Mouse (Mus musculus) MEL (cell line): Measurements from ENCODE around the gene Szt2. TPM values are rescaled to one million over a fixed set of nuclear protein-coding genes. Genes with fewer than 3 reads are reported as not detected.

Experiments used
- DNase-seq: peaks from one replicate; pipeline ENCODE4 v3.0.0; 2011; ENCODE audit warnings: low read depth, low spot score
- H3K27ac ChIP-seq: 2 replicates; pipeline ENCODE4 v1.5.1; 2012; ENCODE audit warnings: low read depth, mild to moderate bottlenecking, control low read depth, low read length, moderate library complexity; ENCODE audit not compliant: control insufficient read depth
- H3K27me3 ChIP-seq, 2 experiments: fragments of 150-350 bp in 1 of 2; sonication (generic) in 1 of 2; 2 replicates each; pipeline ENCODE4 v1.6.1; 2012; ENCODE audit warnings: low read length in 2 of 2, mild to moderate bottlenecking in 2 of 2, improper control_type of control experiment in 1 of 2, moderate library complexity in 1 of 2; ENCODE audit not compliant: insufficient read depth in 2 of 2, control insufficient read depth in 1 of 2
- H3K36me3 ChIP-seq, 2 experiments: 2 replicates each; pipeline ENCODE4 v1.6.1; 2012 to 2014; ENCODE audit warnings: low read length in 2 of 2, improper control_type of control experiment in 1 of 2, inconsistent platforms in 1 of 2, mild to moderate bottlenecking in 1 of 2; ENCODE audit not compliant: insufficient read depth in 2 of 2, control insufficient read depth in 1 of 2
- H3K4me1 ChIP-seq, 2 experiments: fragments of 150-350 bp in 1 of 2; sonication (generic) in 1 of 2; 2 replicates each; pipeline ENCODE4 v1.6.1; 2012; ENCODE audit warnings: low read length in 2 of 2, improper control_type of control experiment in 1 of 2, mild to moderate bottlenecking in 1 of 2; ENCODE audit not compliant: insufficient read depth in 2 of 2, control insufficient read depth in 1 of 2
- H3K4me3 ChIP-seq, 2 experiments: fragments of 150-350 bp in 1 of 2; sonication (generic) in 1 of 2; 2 replicates each; pipeline ENCODE4 v1.5.1; 2012; ENCODE audit warnings: low read depth in 2 of 2, low read length in 2 of 2, mild to moderate bottlenecking in 2 of 2, moderate library complexity in 2 of 2, control low read depth in 1 of 2, improper control_type of control experiment in 1 of 2; ENCODE audit not compliant: control insufficient read depth in 1 of 2, insufficient read depth in 1 of 2
- H3K79me2 ChIP-seq: 2 replicates; pipeline ENCODE4 v1.6.1; 2012; ENCODE audit warnings: mild to moderate bottlenecking, low read length, moderate library complexity; ENCODE audit not compliant: control insufficient read depth, poor library complexity, insufficient read depth
- H3K9ac ChIP-seq: 2 replicates; pipeline ENCODE4 v1.6.1; 2012; ENCODE audit warnings: low read depth, mild to moderate bottlenecking, control low read depth, low read length, moderate library complexity; ENCODE audit not compliant: control insufficient read depth, poor library complexity, severe bottlenecking
- H3K9me3 ChIP-seq: fragments of 150-350 bp; sonication (generic); replicated peaks from 2 replicates; pipeline ENCODE4 v1.6.1; 2012; ENCODE audit warnings: mild to moderate bottlenecking, low read length, improper control_type of control experiment, moderate library complexity; ENCODE audit not compliant: insufficient read depth
- BHLHE40 ChIP-seq: IDR thresholded peaks from 2 replicates; pipeline ENCODE4 v1.6.1; 2012; ENCODE audit warnings: low read depth, mild to moderate bottlenecking, inconsistent platforms, low read length, improper control_type of control experiment, borderline replicate concordance
- CHD1 ChIP-seq: IDR thresholded peaks from 2 replicates; pipeline ENCODE4 v1.6.1; 2012; ENCODE audit warnings: low read depth, mild to moderate bottlenecking, inconsistent platforms, low read length, improper control_type of control experiment
- CHD2 ChIP-seq: IDR thresholded peaks from 2 replicates; pipeline ENCODE4 v1.6.1; 2011; ENCODE audit warnings: low read length, improper control_type of control experiment
- CTCF ChIP-seq, 3 experiments: IDR thresholded peaks in 2 of 3; conservative IDR thresholded peaks in 1 of 3; 2 replicates each; pipeline ENCODE4 v1.5.1; 2011 to 2012; ENCODE audit warnings: low read length in 3 of 3, low read depth in 2 of 3, mild to moderate bottlenecking in 2 of 3, improper control_type of control experiment in 1 of 3, inconsistent platforms in 1 of 3, mixed read lengths in 1 of 3, moderate library complexity in 1 of 3; ENCODE audit not compliant: control insufficient read depth in 1 of 3, insufficient read depth in 1 of 3, poor library complexity in 1 of 3, severe bottlenecking in 1 of 3
- E2F4 ChIP-seq: IDR thresholded peaks from 2 replicates; pipeline ENCODE4 v1.6.1; 2011; ENCODE audit warnings: low read depth, low read length, improper control_type of control experiment, borderline replicate concordance
- ELF1 ChIP-seq: IDR thresholded peaks from 2 replicates; pipeline ENCODE4 v1.6.1; 2014; ENCODE audit warnings: low read depth, mild to moderate bottlenecking, inconsistent platforms, low read length, improper control_type of control experiment, moderate library complexity
- EP300 ChIP-seq, 2 experiments: IDR thresholded peaks; 2 replicates each; pipeline ENCODE4 v1.6.1; 2011; ENCODE audit warnings: improper control_type of control experiment in 2 of 2, low read length in 2 of 2, low read depth in 1 of 2, mild to moderate bottlenecking in 1 of 2
- ETS1 ChIP-seq: IDR thresholded peaks from 2 replicates; pipeline ENCODE4 v1.6.1; 2012; ENCODE audit warnings: low read depth, mild to moderate bottlenecking, inconsistent platforms, low read length, improper control_type of control experiment, moderate library complexity
- GABPA ChIP-seq: IDR thresholded peaks from 2 replicates; pipeline ENCODE4 v1.6.1; 2012; ENCODE audit warnings: low read depth, mild to moderate bottlenecking, inconsistent platforms, low read length, improper control_type of control experiment, moderate library complexity
- GATA1 ChIP-seq: IDR thresholded peaks from 2 replicates; pipeline ENCODE4 v1.6.1; 2011; ENCODE audit warnings: low read depth, low read length, improper control_type of control experiment
- HCFC1 ChIP-seq: IDR thresholded peaks from 2 replicates; pipeline ENCODE4 v1.6.1; 2012; ENCODE audit warnings: low read depth, mild to moderate bottlenecking, inconsistent platforms, low read length, improper control_type of control experiment, moderate library complexity
- JUND ChIP-seq: IDR thresholded peaks from 2 replicates; pipeline ENCODE4 v1.6.1; 2011; ENCODE audit warnings: low read depth, mild to moderate bottlenecking, improper control_type of control experiment, low read length
- KAT2A ChIP-seq: conservative IDR thresholded peaks from 2 replicates; pipeline ENCODE4 v1.6.1; 2012; ENCODE audit warnings: low read depth, low read length, improper control_type of control experiment, inconsistent platforms
- MAFK ChIP-seq: IDR thresholded peaks from 2 replicates; pipeline ENCODE4 v1.6.1; 2011; ENCODE audit warnings: low read depth, mild to moderate bottlenecking, low read length, improper control_type of control experiment, borderline replicate concordance
- MAX ChIP-seq: IDR thresholded peaks from 2 replicates; pipeline ENCODE4 v1.6.1; 2011; ENCODE audit warnings: low read length, improper control_type of control experiment
- MAZ ChIP-seq: IDR thresholded peaks from 2 replicates; pipeline ENCODE4 v1.6.1; 2012; ENCODE audit warnings: low read depth, mild to moderate bottlenecking, inconsistent platforms, low read length, improper control_type of control experiment
- MEF2A ChIP-seq: IDR thresholded peaks from 2 replicates; pipeline ENCODE4 v1.6.1; 2014; ENCODE audit warnings: low read depth, mild to moderate bottlenecking, inconsistent platforms, low read length, improper control_type of control experiment; ENCODE audit not compliant: poor library complexity, insufficient replicate concordance, severe bottlenecking; ENCODE audit errors: extremely low read depth
- MYB ChIP-seq: IDR thresholded peaks from 2 replicates; pipeline ENCODE4 v1.6.1; 2011; ENCODE audit warnings: mild to moderate bottlenecking, low read depth, low read length, improper control_type of control experiment
- MYC ChIP-seq: IDR thresholded peaks from 2 replicates; pipeline ENCODE4 v1.6.1; 2011; ENCODE audit warnings: low read depth, mild to moderate bottlenecking, low read length, improper control_type of control experiment, moderate library complexity
- NELFE ChIP-seq: IDR thresholded peaks from 2 replicates; pipeline ENCODE4 v1.6.1; 2011; ENCODE audit warnings: low read depth, low read length, improper control_type of control experiment
- NRF1 ChIP-seq: IDR thresholded peaks from 2 replicates; pipeline ENCODE4 v1.6.1; 2014; ENCODE audit warnings: low read depth, mild to moderate bottlenecking, inconsistent platforms, low read length, improper control_type of control experiment, moderate library complexity; ENCODE audit not compliant: poor library complexity, insufficient read depth, severe bottlenecking
- POLR2A ChIP-seq, 2 experiments: IDR thresholded peaks; 2 replicates each; pipeline ENCODE4 v1.6.1; 2011 to 2012; ENCODE audit warnings: low read length in 2 of 2, mild to moderate bottlenecking in 2 of 2, control low read depth in 1 of 2, improper control_type of control experiment in 1 of 2, low read depth in 1 of 2, moderate library complexity in 1 of 2; ENCODE audit not compliant: control insufficient read depth in 1 of 2, insufficient read depth in 1 of 2, poor library complexity in 1 of 2
- POLR2AphosphoS2 ChIP-seq: IDR thresholded peaks from 2 replicates; pipeline ENCODE4 v1.6.1; 2011; ENCODE audit warnings: low read length, improper control_type of control experiment
- POLR2AphosphoS5 ChIP-seq: IDR thresholded peaks from 2 replicates; pipeline ENCODE4 v1.6.1; 2012; ENCODE audit warnings: low read depth, borderline replicate concordance, mild to moderate bottlenecking, inconsistent platforms, low read length, moderate library complexity, mixed read lengths
- RAD21 ChIP-seq: IDR thresholded peaks from 2 replicates; pipeline ENCODE4 v1.6.1; 2011; ENCODE audit warnings: mild to moderate bottlenecking, low read depth, low read length, improper control_type of control experiment
- RCOR1 ChIP-seq: IDR thresholded peaks from 2 replicates; pipeline ENCODE4 v1.6.1; 2012; ENCODE audit warnings: low read depth, mild to moderate bottlenecking, inconsistent platforms, low read length, improper control_type of control experiment
- SIN3A ChIP-seq: IDR thresholded peaks from 2 replicates; pipeline ENCODE4 v1.6.1; 2012; ENCODE audit warnings: low read length, improper control_type of control experiment, inconsistent platforms
- SMC3 ChIP-seq: IDR thresholded peaks from 2 replicates; pipeline ENCODE4 v1.6.1; 2011; ENCODE audit warnings: low read depth, low read length, improper control_type of control experiment
- TAL1 ChIP-seq: IDR thresholded peaks from 2 replicates; pipeline ENCODE4 v1.6.1; 2012; ENCODE audit warnings: mild to moderate bottlenecking, inconsistent platforms, low read length, moderate library complexity, mixed read lengths
- TBP ChIP-seq: IDR thresholded peaks from 2 replicates; pipeline ENCODE4 v1.8.0; 2011; ENCODE audit warnings: low read depth, low read length, improper control_type of control experiment
- TCF12 ChIP-seq: IDR thresholded peaks from 2 replicates; pipeline ENCODE4 v1.6.1; 2014; ENCODE audit warnings: low read depth, mild to moderate bottlenecking, inconsistent platforms, low read length, improper control_type of control experiment, moderate library complexity
- UBTF ChIP-seq: IDR thresholded peaks from 2 replicates; pipeline ENCODE4 v1.6.1; 2012; ENCODE audit warnings: low read depth, mild to moderate bottlenecking, inconsistent platforms, low read length, improper control_type of control experiment, moderate library complexity, borderline replicate concordance; ENCODE audit not compliant: insufficient read depth
- USF1 ChIP-seq: IDR thresholded peaks from 2 replicates; pipeline ENCODE4 v1.6.1; 2014; ENCODE audit warnings: low read depth, mild to moderate bottlenecking, inconsistent platforms, low read length, improper control_type of control experiment, moderate library complexity
- USF2 ChIP-seq, 2 experiments: IDR thresholded peaks; 2 replicates each; pipeline ENCODE4 v1.6.1; 2011 to 2012; ENCODE audit warnings: improper control_type of control experiment in 2 of 2, low read length in 2 of 2, borderline replicate concordance in 1 of 2, inconsistent platforms in 1 of 2, low read depth in 1 of 2, mild to moderate bottlenecking in 1 of 2; ENCODE audit not compliant: insufficient read depth in 1 of 2
- ZC3H11A ChIP-seq: IDR thresholded peaks from 2 replicates; pipeline ENCODE4 v1.6.1; 2012; ENCODE audit warnings: low read depth, mild to moderate bottlenecking, inconsistent platforms, low read length, improper control_type of control experiment
- ZKSCAN1 ChIP-seq: IDR thresholded peaks from 2 replicates; pipeline ENCODE4 v1.6.1; 2012; ENCODE audit warnings: low read depth, mild to moderate bottlenecking, inconsistent platforms, low read length, improper control_type of control experiment, moderate library complexity
- ZNF384 ChIP-seq: IDR thresholded peaks from 2 replicates; pipeline ENCODE4 v1.6.1; 2012; ENCODE audit warnings: low read depth, mild to moderate bottlenecking, inconsistent platforms, low read length, improper control_type of control experiment
- polyA plus RNA-seq, 2 experiments: library from polyadenylated mRNA; stranded (reverse) in 1 of 2; unstranded in 1 of 2; fragments of >175 nt in 1 of 2; fragments of >200 nt in 1 of 2; gene quantifications; 2 replicates each; pipeline versions ENCODE4 v1.2.1 to v1.2.4; 2012; ENCODE audit warnings: low replicate concordance in 2 of 2, low read depth in 1 of 2; ENCODE audit not compliant: insufficient read length in 2 of 2, insufficient read depth in 1 of 2, missing spikeins in 1 of 2
- total RNA-seq: library from RNA; depleted of rRNA; stranded (reverse); fragments of 300-350 nt; gene quantifications from 2 replicates; pipeline ENCODE4 v1.2.3, GENCODE M21; 2012

Gene Szt2
- total and polyA plus RNA-seq, 3 experiments = 5.7 to 24.0 TPM; not detected in 1

GRCm38 (mm10) chr4:118424541-118425160, 15.6 kb upstream of the Szt2 start:
- peaks cover 0 to 29% of the 10 kb centered on the region in 2 experiments; a peak in 3 of 4 replicates for H3K36me3 ChIP-seq
- TF ChIP-seq CHD2 (no peak), POLR2AphosphoS5 (no peak), NRF1 (no peak), SMC3 (no peak), MAX (no peak), ELF1 (peak; percentile 32; the same call in 1 of the 2 replicates), UBTF (no peak), GABPA (no peak), GATA1 (peak; percentile 98), USF1 (no peak), TAL1 (peak; percentile 60), JUND (no peak), HCFC1 (0 out of 2 replicates have a peak, but pooled peaks have one; percentile 43), MYB (no peak), MEF2A (no peak), ETS1 (peak; percentile 88), SIN3A (peak; percentile 77), E2F4 (no peak), RAD21 (no peak), ZNF384 (no peak), KAT2A (no peak), POLR2AphosphoS2 (no peak), MYC (peak; percentile 64; the same call in 1 of the 2 replicates), RCOR1 (peak; percentile 56; the same call in 1 of the 2 replicates), POLR2A (IDR thresholded peaks at IDR 0.05; ENCODE audit: control insufficient read depth in 1 of 2, insufficient read depth in 1 of 2, low read depth in 1 of 2, low read length in 2 of 2, poor library complexity in 1 of 2) (no peak), EP300 (IDR thresholded peaks at IDR 0.05; ENCODE audit: low read depth in 1 of 2, low read length in 2 of 2) (peak; percentile 82 to 84), BHLHE40 (no peak), CHD1 (no peak), ZKSCAN1 (no peak), MAFK (no peak), MAZ (0 out of 2 replicates have a peak, but pooled peaks have one; percentile 16), NELFE (no peak), ZC3H11A (no peak), TCF12 (peak; percentile 92), CTCF (IDR thresholded peaks at IDR 0.05 in 2 of 3, conservative IDR thresholded peaks at IDR 0.05 in 1 of 3; ENCODE audit: control insufficient read depth in 1 of 3, insufficient read depth in 1 of 3, low read depth in 2 of 3, low read length in 3 of 3, poor library complexity in 1 of 3, severe bottlenecking in 1 of 3) (no peak), USF2 (IDR thresholded peaks at IDR 0.05; ENCODE audit: borderline replicate concordance in 1 of 2, insufficient read depth in 1 of 2, low read depth in 1 of 2, low read length in 2 of 2) (no peak), TBP (no peak)

More at GRCm38 (mm10) chr4:118424541-118425160, 15.6 kb upstream of the Szt2 start:
- H3K27ac ChIP-seq = peak overlapping the region; percentile 95
- peaks cover 18 to 35% of the 10 kb centered on the region in 2 experiments for H3K4me1 ChIP-seq
- no peaks in the 10 kb centered on the region for H3K27me3 ChIP-seq
- no peak overlapping the region for H3K4me3 ChIP-seq
- H3K79me2 ChIP-seq = peaks cover 24% of the 10 kb centered on the region
- no peaks in the 10 kb centered on the region for H3K9me3 ChIP-seq
- peak overlapping the region; percentile 56 for H3K9ac ChIP-seq
- peak; percentile 82 for DNase-seq
